Comparison of ENCODE assay signal across 13 mouse cellular contexts in the genomic region with DNA sequence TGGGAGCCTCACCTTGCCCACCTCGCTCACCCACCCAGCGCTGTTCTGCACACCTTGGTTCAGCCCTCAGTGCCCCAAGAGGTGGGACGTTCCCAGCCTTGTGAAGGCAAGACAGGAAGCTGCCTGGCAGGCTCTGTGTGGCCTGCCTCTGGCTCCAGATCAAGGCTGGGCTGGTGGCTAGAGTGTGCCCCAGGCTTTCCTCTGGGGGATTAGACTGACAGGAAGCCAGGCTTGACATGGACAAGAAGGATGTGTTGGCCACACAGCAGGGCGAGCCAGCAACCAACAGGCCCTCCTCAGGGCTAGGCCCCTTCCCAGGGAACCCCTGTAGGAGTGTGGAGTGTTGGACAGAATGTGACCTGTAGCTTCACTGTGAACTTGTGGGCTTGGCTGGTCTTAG. TPM values are rescaled to one million over a fixed set of nuclear protein-coding genes. Genes with fewer than 3 reads are reported as not detected.
DNase-seq lines count a peak whose midpoint lies in the region; ATAC-seq lines count a peak whose summit lies in the region.
"Had no signal": no experiment of that assay in that cellular context is flagged by ENCODE, and none has a peak within 500 bp of the region (broad histone marks: within the 10 kb centered on the region; RNA-seq: fewer than 3 reads in every experiment).

No protein-coding gene starts in this region.

- H3K4me3 ChIP-seq in hindbrain, embryonic 13.5 days = no peak overlapping the region
- H3K4me3 ChIP-seq in hindbrain, embryonic 10.5 days = no peak overlapping the region
- no peak overlapping the region for H3K4me3 ChIP-seq in liver, embryonic 13.5 days (replicated peaks)
- H3K4me3 ChIP-seq: embryonic facial prominence, embryonic 15.5 days; myocyte had no signal

- no peak for DNase-seq in hindbrain, embryonic 10.5 days (ENCODE audit: low spot score)
- DNase-seq in liver, embryonic 13.5 days = no peak
- no peak for DNase-seq in liver
- peak; percentile 18 for DNase-seq in thymus, postnatal 4 days
- DNase-seq in thymus, postnatal 10 days (ENCODE audit: low spot score in 2 of 2) = no peak
- peak; percentile 48 for DNase-seq in testis, postnatal 10 days (ENCODE audit: low spot score)

- peaks cover 45% of the 10 kb centered on the region for H3K36me3 ChIP-seq in hindbrain, embryonic 13.5 days
- H3K36me3 ChIP-seq in hindbrain, embryonic 10.5 days = peaks cover 50% of the 10 kb centered on the region
- H3K36me3 ChIP-seq in liver, embryonic 13.5 days = peaks cover 40% of the 10 kb centered on the region

- H3K4me2 ChIP-seq in hindbrain, embryonic 13.5 days = no peak overlapping the region
- no peak overlapping the region for H3K4me2 ChIP-seq in liver, embryonic 13.5 days
- H3K4me2 ChIP-seq: embryonic facial prominence, embryonic 15.5 days had no signal

- no peaks in the 10 kb centered on the region for H3K27me3 ChIP-seq in hindbrain, embryonic 13.5 days
- no peaks in the 10 kb centered on the region for H3K27me3 ChIP-seq in hindbrain, embryonic 10.5 days (ENCODE audit: insufficient read depth, poor library complexity, severe bottlenecking)
- H3K27me3 ChIP-seq in liver, embryonic 13.5 days = no peaks in the 10 kb centered on the region
- H3K27me3 ChIP-seq: CH12.LX; embryonic facial prominence, embryonic 15.5 days had no signal

- no peak overlapping the region for H3K9ac ChIP-seq in hindbrain, embryonic 13.5 days
- H3K9ac ChIP-seq in liver, embryonic 13.5 days = no peak overlapping the region
- H3K9ac ChIP-seq: embryonic facial prominence, embryonic 15.5 days had no signal

- H3K27ac ChIP-seq in hindbrain, embryonic 13.5 days = no peak overlapping the region
- no peak overlapping the region for H3K27ac ChIP-seq in hindbrain, embryonic 10.5 days
- H3K27ac ChIP-seq in liver, embryonic 13.5 days = peak overlapping the region; percentile 15; the same call in 1 of the 2 replicates
- H3K27ac ChIP-seq: embryonic facial prominence, embryonic 15.5 days had no signal

- WGBS in hindbrain, embryonic 13.5 days = 85% methylated on average over 4 of the region's 4 CpGs
- WGBS in hindbrain, embryonic 10.5 days = 76% methylated on average over 4 of the region's 4 CpGs
- WGBS in liver, embryonic 13.5 days (ENCODE audit: insufficient replicate concordance) = 76% methylated on average over 4 of the region's 4 CpGs

- ATAC-seq in hindbrain, embryonic 13.5 days (ENCODE audit: low FRiP score) = peak; percentile 28; the same call in 1 of the 2 replicates
- no peak for ATAC-seq in liver, embryonic 13.5 days (ENCODE audit: low read depth)
- ATAC-seq in cerebellum, adult (ENCODE audit: insufficient number of reproducible peaks, low FRiP score, low TSS enrichment) = no peak

- no peaks in the 10 kb centered on the region for H3K9me3 ChIP-seq in hindbrain, embryonic 13.5 days
- no peaks in the 10 kb centered on the region for H3K9me3 ChIP-seq in hindbrain, embryonic 10.5 days
- no peaks in the 10 kb centered on the region for H3K9me3 ChIP-seq in liver, embryonic 13.5 days (replicated peaks)
- H3K9me3 ChIP-seq: embryonic facial prominence, embryonic 15.5 days had no signal

- H3K4me1 ChIP-seq in hindbrain, embryonic 13.5 days (replicated peaks) = no peaks in the 10 kb centered on the region
- H3K4me1 ChIP-seq in hindbrain, embryonic 10.5 days (replicated peaks) = peaks cover 3% of the 10 kb centered on the region; the same call in 1 of the 2 replicates
- peaks cover 8% of the 10 kb centered on the region; the same call in 1 of the 2 replicates for H3K4me1 ChIP-seq in liver, embryonic 13.5 days (replicated peaks)
- H3K4me1 ChIP-seq: embryonic facial prominence, embryonic 15.5 days had no signal

RNA-seq across cellular contexts. Expression of a gene that starts 39.2 kb away (rescaled TPM):
- polyA plus RNA-seq in hindbrain, embryonic 13.5 days (2015; fragmentation: Nextera tagmentation; extraction: Ambion mirVana) = 18.0 and 19.1 TPM in 2 replicates
- 7.8 and 8.4 TPM in 2 replicates for polyA plus RNA-seq in hindbrain, embryonic 10.5 days (2016; fragmentation: Nextera tagmentation; extraction: Ambion mirVana)
- 4.2 and 4.9 TPM in 2 replicates for polyA plus RNA-seq in liver, embryonic 13.5 days (2015; fragmentation: Nextera tagmentation; extraction: Ambion mirVana)

RNA-seq across cellular contexts. Expression of a gene that starts 52.8 kb away (rescaled TPM):
- not detected in 2 replicates for polyA plus RNA-seq in hindbrain, embryonic 13.5 days (2015; fragmentation: Nextera tagmentation; extraction: Ambion mirVana)
- 0.56 and 0.63 TPM in 2 replicates for polyA plus RNA-seq in hindbrain, embryonic 10.5 days (2016; fragmentation: Nextera tagmentation; extraction: Ambion mirVana)
- 0.54 and 0.67 TPM in 2 replicates for polyA plus RNA-seq in liver, embryonic 13.5 days (2015; fragmentation: Nextera tagmentation; extraction: Ambion mirVana)
- polyA plus RNA-seq: activated CD4-positive, CD25-positive, alpha-beta regulatory T cell, adult 4 months; heart, embryonic 14.5 days had no signal

Comparison
In these comparisons a context has a peak if more than half of its experiments do, and no peak if none do; other contexts are left out.
1. DNase-seq: peak in thymus, postnatal 4 days (single experiment) and testis, postnatal 10 days (single experiment); none in hindbrain, embryonic 10.5 days (single experiment), liver, embryonic 13.5 days (single experiment), liver (single experiment) and thymus, postnatal 10 days (0 of 2).